Mouse (Mus musculus) left cerebral cortex, postnatal 36 days (tissue): ENCODE data around the gene Sik3. TPM values are rescaled to one million over a fixed set of nuclear protein-coding genes. Genes with fewer than 3 reads are reported as not detected.
"Not testable (repeated sequence)": the region's sequence is repeated elsewhere in the genome, so short reads cannot be mapped to it uniquely, and the experiment has no call there.

Experiments
- DNase-seq, 2 experiments: peaks; one replicate each; pipeline ENCODE4 v3.0.0; 2021 to 2022; ENCODE audit warnings: low spot score in 2 of 2, mixed read lengths in 1 of 2
- intact Hi-C: fragments of 180-260 bp; cut with DNase I; formaldehyde crosslinking; loops from one replicate; pipeline ENCODE4 v1.15.1; 2025
- total RNA-seq, 2 experiments: library from RNA; stranded (reverse); gene quantifications; 2 replicates each; pipeline ENCODE4 v1.2.3; 2021

Gene Sik3
- total RNA-seq, 2 experiments from 2014 or later, result 119 to 130 TPM

DNA sequence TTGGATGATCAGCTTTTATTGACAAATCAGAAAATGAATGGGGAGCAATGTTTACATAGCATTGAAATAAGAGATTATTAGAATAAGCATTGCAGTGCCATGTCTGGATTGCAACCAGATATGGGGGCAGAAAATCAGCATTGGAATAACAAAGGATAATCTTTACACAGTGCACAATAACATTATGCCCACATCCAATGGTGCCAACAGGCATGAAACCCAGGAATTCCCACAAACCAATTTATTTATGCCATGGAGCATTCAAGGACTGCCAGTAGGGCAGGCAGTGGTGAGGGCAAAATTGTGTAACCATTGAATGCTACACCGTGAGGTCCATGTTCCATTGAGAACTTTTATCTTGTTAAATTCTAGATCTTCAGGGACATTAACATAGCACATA lies 129.4 kb downstream of the Sik3 start:
- intact Hi-C loops, result no loop called here
- no peak for DNase-seq

DNA sequence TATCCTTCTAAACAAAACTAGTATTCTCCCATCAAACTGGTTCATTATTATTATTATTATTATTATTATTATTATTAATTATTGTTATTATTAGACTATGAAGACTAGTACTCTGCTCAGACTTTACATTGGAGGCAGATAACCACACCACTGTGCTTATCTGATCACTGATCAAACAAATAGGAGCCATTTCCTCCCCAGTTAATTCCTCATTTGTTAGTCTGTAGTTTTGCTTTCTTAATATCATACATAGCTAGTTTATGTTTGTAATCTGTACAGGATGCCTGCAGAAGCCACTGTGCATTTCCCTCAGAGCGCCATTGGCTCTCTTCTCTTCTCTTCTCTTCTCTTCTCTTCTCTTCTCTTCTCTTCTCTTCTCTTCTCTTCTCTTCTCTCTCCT lies 129.9 kb downstream of the Sik3 start:
- intact Hi-C loops, result no loop called here
- DNase-seq, result no peak

DNA sequence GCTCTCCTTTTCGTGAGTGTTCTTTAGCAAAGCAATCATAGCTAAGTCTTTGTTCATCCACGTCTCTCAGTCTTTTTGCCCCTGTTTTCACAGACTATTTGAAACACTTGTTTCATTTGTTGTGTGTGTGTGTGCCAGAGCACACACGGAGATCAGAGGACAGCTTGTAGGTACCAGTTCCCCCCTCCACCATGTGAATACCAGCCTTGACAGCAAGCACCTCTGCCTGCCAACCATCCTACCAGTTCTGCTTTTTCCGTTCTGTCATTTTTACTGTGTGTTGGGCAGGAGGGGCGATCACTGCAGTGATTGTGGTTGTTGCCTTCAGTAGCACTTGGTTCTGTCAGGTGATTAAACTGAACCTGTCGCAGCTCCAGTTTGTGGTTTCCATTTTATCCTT lies 132.4 kb downstream of the Sik3 start:
- no peak for DNase-seq
- intact Hi-C loops, result loop anchor here (2.0 kb wide), 1 partner anchor 14 kb away; no protein-coding TSS in a partner anchor

DNA sequence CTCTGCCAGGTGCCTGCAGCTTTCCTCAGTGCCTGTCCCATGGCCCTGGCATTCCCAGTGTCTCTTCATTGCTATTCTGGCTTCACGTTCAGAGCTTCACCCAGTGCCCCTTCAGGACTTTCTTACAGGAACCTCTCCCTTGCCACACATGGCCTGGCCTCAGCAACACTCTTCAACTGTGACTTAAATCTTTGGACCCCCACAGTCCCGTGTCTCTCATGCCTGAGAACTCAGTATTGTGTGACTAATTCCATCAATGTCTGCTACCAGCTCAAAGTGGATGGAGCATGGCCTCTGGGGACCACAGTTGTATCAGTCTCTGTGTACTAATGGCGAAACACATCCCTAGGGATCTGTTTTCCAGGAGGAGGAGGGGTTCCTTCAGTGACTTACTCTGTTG lies 133.8 kb downstream of the Sik3 start:
- intact Hi-C loops, result no loop called here
- DNase-seq, result no peak

DNA sequence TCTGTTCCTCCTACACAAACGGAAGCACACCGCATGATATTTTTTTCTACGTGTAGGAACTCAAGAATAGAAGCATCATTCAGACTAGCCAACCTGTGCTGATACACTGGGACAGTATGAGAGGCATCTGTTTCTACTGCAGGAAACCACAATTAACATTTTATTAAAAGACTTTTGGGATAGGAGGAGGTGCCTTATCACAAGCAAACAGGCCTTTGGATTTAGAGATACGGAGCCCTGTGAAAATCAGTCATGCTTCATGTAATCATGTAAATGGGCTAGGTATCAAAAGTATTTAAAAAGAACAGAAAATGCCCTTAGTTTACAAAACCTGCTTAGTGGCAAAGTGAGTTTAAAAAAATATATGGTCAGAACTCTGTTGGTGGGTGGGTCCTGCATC lies 136.1 kb downstream of the Sik3 start:
- DNase-seq, result no peak
- intact Hi-C loops, result no loop called here

DNA sequence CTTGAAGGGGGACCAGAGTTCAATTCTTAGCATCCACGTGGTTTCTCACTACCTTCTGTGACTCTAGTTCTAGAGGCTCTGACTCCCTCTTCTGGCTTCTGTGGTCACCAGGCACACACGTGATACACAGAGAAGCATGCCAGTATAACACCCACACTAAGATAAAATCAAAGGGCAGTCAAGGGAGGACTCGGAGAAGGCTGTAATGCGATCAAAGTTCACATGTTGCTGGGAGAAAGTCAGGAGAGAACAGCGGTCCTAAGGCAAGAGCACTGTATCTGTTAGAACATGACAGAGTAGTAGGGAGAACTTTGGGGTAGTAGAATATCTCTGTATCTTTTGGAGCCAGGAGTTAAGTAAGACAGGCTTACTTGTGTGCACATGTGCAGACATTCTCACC lies 136.8 kb downstream of the Sik3 start:
- intact Hi-C loops, result no loop called here
- DNase-seq, result no peak

DNA sequence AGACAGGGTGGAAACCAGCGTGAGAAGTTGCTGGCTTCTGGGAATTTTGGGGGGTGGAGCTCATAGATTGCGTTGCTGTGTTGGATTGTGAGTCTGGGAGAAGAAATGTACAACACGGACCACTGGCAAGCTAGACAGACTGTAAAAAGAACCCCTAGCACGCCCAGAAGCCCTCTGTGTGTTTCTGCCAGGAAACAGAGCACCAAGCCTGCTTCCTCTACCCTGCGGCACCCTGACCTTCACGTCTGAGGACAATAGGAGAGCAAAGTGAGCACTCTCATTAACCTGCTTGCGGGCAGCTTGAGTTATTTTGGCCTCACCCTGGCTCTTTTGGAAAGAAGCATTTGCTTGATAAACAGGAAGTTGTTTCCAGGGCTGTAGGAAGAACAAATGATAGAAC lies 137.5 kb downstream of the Sik3 start:
- intact Hi-C loops, result no loop called here
- DNase-seq, result no peak

DNA sequence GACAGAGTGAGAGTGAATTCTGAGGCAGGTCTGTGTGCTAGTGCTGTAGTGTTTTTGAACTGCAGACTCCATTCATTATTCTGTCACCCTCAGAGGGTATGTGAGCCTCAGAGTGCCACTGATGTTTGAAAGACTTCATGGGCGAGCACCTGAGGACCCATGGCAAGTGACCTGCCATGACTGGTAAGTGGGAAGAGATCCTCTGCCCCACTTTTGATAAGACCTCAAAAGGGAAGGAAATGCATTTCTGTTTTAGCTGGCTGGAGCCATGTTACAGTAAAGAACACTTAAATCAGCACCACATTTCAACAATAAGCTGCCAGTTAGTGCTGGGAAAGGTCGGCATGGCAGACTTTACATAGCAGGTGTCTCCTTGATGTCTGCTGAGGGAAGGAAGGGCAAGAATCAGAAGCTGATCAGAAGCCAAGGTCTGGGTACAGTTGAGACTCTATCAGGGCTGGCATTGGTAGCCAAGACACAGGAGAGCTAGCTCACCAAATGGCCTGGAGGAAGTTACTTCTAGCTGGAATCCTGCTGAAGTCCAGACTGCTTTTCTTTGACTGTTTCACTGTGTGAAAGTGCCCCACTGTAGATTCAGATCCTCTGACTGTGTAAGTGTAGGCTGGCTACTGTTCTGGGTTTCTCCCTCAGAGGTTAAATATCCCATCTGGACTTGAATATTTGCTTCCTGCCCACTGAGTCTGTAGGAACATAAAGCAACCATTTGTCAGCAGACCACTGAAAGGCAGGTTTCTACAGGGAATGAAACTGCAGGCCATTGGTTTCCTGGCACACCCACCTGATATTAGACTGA lies 138.5 kb downstream of the Sik3 start:
- DNase-seq, result no peak
- intact Hi-C loops, result no loop called here

DNA sequence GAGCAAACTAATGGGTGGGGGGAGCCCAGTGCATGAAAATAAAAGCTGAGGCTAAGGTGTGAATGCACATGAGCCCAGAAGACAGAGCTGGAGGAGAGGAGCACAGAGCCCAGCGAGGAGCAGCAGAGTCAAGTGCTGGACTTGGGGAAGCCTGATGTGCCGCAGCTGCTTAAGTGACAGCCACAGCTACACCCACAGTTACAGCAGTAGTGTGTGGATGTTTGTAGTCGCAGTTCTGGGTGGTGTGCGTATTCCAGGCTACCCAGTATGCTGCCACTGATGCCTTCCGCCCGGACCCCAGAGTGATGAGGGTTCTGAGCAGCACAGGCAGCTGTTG lies 139.1 kb downstream of the Sik3 start:
- intact Hi-C loops, result no loop called here

DNA sequence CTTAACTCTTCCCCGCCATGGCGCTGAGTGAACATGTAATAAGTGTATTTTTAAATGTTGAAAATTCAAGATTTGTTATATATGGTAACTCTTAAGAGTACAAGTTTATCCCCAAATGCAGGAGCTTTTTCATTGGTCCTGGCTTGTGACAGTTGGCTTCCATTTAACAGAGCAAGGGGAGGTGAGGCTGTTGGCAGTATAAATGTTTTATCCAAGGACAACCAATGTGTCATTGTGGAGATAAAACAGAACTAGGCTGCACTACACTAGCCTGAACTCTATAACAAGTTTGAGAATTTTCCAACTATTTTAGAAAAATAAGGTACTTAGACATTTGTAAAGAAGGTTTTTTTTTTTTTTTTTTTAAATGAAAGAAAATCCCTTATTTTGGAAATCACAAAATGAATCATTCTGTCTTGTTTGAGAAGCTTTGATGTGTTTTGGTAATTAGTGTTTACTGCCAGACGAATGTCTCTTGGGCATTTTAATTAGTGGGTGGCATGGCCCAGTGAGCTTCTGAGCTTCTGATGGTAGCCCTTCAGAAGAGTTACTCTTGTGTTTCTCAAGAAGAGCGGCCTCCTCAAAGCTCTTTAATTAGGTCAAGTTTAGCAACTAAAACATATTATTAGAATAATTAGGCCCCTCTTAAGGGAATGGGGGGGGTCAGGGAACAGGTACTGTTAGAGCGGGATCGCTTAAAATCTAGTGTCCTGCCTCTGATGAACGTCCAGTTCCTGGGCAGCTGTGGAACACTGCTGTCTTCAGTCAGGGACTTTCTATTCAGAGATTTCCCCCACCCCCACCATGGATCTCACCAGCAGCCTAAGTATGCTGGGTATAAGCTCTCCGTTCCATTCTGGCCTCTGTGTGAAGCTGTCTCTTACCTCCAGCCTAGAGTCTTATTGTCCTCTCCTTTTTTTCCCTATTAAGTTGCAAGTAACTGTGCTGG lies 139.7 kb downstream of the Sik3 start:
- intact Hi-C loops, result no loop called here
- DNase-seq, result no peak

More for the DNA sequence above, 139.1 kb downstream of the Sik3 start:
- no peak for DNase-seq

DNA sequence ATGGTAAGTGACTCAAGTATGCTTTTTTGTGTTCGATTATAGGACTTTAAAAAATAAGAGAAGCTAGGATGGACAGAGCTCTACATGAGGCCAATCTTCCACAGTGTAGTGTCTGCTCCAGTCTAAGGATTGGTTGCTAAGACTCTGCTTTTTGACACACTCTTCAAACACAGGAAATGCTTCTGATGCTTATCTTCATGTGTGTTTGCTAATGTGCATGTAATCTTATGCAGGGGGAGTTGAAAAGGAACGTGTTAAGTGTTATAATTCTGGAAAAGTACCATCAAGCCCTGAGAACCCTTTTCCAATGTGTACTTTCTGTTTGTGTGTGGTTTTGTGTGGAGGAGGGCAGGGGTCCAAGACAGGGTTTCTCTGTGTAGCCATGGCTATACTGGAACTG lies 141.8 kb downstream of the Sik3 start:
- intact Hi-C loops, result no loop called here

DNA sequence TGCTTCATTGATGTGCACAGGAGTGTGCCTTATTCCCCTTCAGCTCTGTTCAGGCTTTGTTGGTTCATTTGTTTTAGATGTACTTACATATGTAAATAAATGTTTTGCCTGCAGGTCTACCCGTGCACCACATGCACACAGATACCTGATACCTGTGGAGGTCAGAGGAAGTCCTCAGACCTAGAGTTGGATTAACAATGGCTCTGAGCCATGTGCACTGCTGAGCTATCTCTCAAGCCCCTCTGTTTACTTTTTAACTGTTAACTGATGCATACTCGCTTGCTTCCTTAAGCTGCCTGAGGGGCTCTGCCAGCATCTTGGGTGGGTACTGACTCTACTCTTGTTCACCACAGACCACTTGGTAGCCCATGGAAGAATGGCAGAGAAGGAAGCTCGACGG lies 142.4 kb downstream of the Sik3 start:
- no peak for DNase-seq
- intact Hi-C loops, result no loop called here

More for the DNA sequence above, 141.8 kb downstream of the Sik3 start:
- no peak for DNase-seq

DNA sequence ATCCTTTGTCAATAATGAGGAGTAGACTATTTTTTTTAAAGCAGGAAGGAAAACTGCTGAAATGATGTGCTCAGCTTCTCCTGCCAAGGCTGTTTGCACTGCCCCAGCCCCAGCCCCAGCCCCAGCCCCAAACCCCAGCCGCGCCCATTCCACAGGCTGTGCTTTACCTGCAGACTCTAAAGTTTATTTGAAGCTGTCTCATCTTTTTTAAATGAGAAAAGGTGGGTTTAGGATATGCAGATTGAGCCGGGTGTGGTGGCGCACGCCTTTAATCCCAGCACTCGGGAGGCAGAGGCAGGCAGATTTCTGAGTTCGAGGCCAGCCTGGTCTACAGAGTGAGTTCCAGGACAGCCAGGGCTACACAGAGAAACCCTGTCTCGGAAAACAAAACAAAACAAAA lies 143.2 kb downstream of the Sik3 start:
- DNase-seq, intact Hi-C loops: not testable (repeated sequence)

DNA sequence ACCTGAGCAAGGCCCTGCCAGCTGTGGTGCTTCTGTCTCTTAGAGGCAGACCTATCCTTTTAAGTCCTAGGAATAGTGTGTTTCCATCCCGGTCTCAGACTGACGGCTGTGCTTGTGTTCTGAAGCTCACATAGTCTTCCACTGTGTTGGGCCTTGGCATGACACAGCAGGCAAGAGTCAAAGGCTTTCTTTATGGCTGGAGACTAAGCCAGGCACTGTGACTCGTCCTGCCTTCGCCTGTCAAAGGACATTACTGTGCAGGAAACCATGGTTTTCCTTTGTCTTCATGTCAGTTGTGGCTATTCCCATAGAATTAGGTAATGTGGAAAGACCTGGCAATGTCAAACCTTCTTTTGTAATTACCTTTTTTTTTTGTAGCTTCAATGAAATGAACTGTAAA lies 144.1 kb downstream of the Sik3 start:
- intact Hi-C loops, result no loop called here
- DNase-seq, result no peak

DNA sequence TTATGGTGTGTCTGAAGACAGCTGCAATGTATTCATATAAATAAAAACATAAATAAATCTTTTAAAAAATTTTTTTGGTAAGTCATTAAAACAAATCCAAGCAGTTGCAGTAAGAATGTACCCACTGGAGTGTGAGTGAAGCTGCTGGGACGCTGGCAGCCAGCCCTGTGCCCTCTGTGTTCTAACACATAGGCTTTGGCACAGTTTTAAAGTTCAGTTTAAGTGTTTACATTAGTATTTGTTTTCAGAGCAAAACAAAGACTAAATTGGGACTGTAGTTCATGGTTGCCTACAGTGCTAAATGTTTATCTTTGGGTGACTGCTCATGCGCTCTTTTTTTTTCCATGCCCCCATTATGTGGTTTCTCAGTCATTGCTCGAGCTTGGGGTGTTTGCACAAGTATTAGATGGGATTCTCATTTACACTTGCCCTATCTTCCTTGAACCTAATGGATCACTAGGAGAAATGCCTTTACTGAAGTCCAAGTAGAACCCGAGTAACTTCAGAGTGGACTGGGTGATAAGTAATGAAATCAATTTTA lies 145.7 kb downstream of the Sik3 start:
- DNase-seq, result no peak
- intact Hi-C loops, result no loop called here

DNA sequence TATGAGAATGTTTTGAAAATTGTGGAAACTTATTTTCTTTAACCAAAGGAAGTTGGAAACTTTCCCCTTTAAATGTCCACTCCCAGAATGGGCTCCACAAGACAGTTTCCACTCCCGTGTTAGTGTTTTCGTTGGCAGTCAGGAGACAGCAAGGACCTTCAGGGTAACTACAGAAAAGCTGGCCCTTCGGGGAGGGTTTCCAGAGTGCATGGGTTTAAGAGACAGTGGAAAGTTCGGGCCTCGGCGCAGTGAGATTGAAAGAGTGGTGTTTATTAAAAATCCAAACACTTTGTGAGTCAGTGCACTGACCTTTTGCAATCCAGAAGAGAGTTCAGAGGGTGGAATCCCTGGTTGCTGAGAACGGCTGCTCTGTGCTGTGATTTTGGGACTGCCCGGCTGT lies 150.8 kb downstream of the Sik3 start:
- no peak for DNase-seq
- intact Hi-C loops, result no loop called here

DNA sequence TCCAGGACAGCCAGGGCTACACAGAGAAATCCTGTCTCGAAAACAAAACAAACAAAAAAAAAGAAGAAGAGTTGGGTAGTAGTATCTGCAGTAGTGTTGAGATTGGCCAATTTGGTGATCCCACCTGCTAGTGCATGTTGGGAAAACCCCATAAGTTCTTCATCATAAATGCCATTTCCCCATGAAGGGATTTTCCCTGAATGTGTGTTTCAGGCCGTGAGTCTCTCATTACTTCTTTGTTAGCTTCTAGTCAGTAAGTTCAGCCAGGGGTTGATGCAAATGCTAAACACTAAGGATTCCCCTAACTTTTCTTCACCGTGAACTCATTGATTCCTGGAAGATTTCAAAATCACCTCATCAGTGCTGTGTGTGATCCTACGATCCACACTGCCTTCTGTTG lies 156.2 kb downstream of the Sik3 start:
- intact Hi-C loops, result no loop called here
- no peak for DNase-seq

DNA sequence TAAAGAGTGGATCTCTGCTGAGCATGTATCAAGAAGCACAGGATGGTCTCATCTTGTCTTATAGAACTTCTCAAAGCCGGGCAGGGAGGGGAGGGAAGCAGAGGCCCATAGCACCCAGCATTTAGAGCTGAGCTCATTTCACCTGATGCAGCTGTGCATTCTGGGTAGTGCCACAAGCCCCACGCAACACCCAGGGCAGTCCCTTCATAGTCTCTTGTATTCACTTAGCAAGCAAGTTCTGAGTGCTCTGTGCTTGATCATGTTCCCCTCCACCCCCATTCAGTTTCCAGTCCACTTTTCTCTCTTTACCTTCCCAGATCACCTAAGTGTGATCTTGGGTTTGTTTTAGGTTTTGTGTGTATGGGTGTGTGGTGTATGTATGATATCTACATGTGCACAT lies 159.6 kb downstream of the Sik3 start:
- intact Hi-C loops, result no loop called here
- DNase-seq, result no peak

DNA sequence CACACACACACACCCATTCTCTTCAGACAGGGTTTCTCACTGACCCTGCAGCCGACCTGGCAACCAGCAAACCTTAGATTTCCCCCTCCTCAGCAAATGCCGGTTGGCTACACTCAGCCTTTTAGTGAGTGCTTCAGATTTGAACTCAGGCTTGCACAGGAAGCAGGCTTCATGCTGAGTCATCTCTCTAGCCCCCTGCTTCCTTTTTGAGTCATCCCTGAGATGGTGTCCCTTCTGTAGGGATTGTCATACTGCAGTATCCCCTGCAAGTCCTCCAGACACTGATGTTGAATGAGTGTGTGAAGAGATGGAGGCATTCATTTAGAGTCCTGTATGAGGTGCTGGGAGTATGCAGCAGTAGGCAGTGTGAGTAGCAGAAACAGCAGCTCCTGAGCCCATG lies 160.3 kb downstream of the Sik3 start:
- no peak for DNase-seq
- intact Hi-C loops, result no loop called here

DNA sequence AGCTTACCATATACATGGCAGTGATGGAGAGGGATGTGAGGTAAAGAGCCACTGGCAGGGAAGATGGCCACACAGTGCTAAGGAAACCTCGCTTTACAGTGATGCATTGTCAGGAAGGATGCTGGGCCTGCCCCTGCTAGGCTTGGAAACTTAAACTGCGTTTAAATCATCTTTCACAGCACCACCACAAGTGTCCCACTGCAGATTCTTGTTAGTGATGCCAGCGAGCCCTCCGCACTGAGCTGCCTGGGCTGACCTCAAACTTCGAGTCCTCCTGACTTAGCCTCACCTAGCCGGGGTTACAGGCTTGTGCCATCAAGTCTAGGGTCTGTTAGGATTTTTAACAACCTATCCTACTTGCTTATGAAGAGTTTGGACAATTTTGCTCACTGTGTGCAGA lies 161.3 kb downstream of the Sik3 start:
- intact Hi-C loops, result no loop called here
- DNase-seq, result no peak
